Mouse (Mus musculus) ES-E14 (cell line): ENCODE measurements around the gene Mnt.

Source experiments
- HCFC1 ChIP-seq: IDR thresholded peaks from 2 replicates; pipeline ENCODE4 v1.6.1; 2012; ENCODE audit warnings: low read length, inconsistent platforms, borderline replicate concordance; ENCODE audit not compliant: insufficient read depth
- MAFK ChIP-seq: IDR thresholded peaks from 2 replicates; pipeline ENCODE4 v1.6.1; 2014; ENCODE audit warnings: mild to moderate bottlenecking, low read depth, low read length, inconsistent platforms; ENCODE audit not compliant: insufficient read depth
- ZNF384 ChIP-seq: IDR thresholded peaks from 2 replicates; pipeline ENCODE4 v1.6.1; 2012; ENCODE audit warnings: low read depth, low read length, inconsistent platforms

DNA sequence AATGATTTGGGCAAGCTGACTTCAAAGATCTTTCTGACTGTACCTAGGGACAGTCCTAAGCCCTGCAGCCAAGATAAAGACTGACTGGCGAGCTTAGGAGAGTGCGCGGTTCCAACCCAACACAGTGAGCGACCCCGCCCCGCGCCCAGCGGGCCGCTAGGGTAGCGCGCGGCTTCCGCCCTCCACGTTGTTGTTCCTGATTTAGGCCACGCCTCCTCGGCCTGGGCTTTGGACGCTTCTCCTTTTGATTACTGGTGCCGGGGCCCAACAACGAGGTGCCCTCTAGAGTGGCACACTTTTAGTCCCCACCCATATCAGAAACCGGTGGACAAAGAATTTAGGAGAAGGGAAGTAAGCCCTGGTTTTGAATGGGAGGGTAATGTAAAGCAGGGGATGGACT lies 908 bp upstream of the Mnt start:
- TF ChIP-seq HCFC1 (no peak), MAFK (no peak), ZNF384 (no peak)
